9 mouse cellular contexts compared by ENCODE assay signal in the genomic region with DNA sequence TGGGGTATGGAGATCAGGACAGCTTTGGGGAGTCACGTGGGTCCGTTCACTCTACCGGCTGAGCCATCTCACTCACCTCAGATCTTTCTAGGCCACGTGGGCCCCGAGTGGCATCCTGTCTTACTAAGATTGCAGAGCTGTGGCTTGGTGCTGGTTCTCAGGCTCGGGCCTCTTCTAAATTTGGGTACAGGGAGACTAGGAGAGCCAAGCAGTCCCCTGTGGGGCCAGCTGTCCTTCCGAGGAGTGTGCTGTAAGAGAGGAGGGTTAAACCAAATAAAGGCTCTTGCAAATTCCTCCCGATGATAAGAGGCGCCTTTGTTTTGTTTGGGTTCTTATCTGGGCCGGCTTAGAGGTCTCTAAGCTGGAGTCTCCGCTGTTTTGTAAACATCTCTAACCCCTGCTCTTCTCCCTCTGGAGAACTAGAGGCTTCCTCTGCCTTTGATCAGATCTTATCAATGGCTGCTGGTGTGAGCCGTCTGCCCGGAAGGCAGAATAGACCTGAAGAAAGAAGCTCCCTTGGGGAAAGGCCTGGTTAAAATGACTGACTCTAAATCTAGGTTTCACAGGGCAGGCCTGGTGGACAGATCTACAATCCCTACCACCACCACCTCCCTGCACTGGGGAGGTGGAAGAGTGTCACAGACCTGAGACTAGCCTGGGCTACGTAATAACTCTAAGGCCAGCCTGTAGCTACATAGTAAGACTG. TPM values are rescaled to one million over a fixed set of nuclear protein-coding genes. Genes with fewer than 3 reads are reported as not detected.
DNase-seq lines count a peak whose midpoint lies in the region; ATAC-seq and TF ChIP-seq lines count a peak whose summit lies in the region.
"Had no signal": no experiment of that assay in that cellular context is flagged by ENCODE, and none has a peak within 500 bp of the region (broad histone marks: within the 10 kb centered on the region; RNA-seq: fewer than 3 reads in every experiment).

No protein-coding gene starts in this region.

- no peaks in the 10 kb centered on the region for H3K27me3 ChIP-seq in intestine, embryonic 14.5 days (replicated peaks; ENCODE audit: control insufficient read depth, insufficient read depth, low read length)
- no peaks in the 10 kb centered on the region for H3K27me3 ChIP-seq in intestine, postnatal 0 days (replicated peaks; ENCODE audit: control insufficient read depth, insufficient read depth, low read length)
- H3K27me3 ChIP-seq in myocyte (ENCODE audit: control insufficient read depth, insufficient read depth, insufficient read length), result no peaks in the 10 kb centered on the region
- H3K27me3 ChIP-seq in forebrain, embryonic 14.5 days (replicated peaks; ENCODE audit: control insufficient read depth, insufficient read depth, low read length), result no peaks in the 10 kb centered on the region

- no peak overlapping the region for H3K27ac ChIP-seq in intestine, embryonic 14.5 days (ENCODE audit: low read depth)
- H3K27ac ChIP-seq in intestine, postnatal 0 days (ENCODE audit: low read depth, low read length), result no peak overlapping the region; the same call in 1 of the 2 replicates
- no peak overlapping the region for H3K27ac ChIP-seq in forebrain, embryonic 14.5 days (ENCODE audit: low read depth, low read length)
- H3K27ac ChIP-seq: macrophage had no signal

- no peaks in the 10 kb centered on the region for H3K9me3 ChIP-seq in intestine, embryonic 14.5 days (ENCODE audit: control insufficient read depth, low read length)
- H3K9me3 ChIP-seq in intestine, postnatal 0 days (ENCODE audit: control insufficient read depth), result no peaks in the 10 kb centered on the region
- no peaks in the 10 kb centered on the region for H3K9me3 ChIP-seq in forebrain, embryonic 14.5 days (replicated peaks; ENCODE audit: control insufficient read depth, low read length)

- no peak for TF ChIP-seq CTCF in intestine, postnatal 0 days (IDR thresholded peaks at IDR 0.05; ENCODE audit: low read depth)

- no peak overlapping the region for H3K9ac ChIP-seq in intestine, embryonic 14.5 days (ENCODE audit: low read length)
- H3K9ac ChIP-seq in intestine, postnatal 0 days (ENCODE audit: low read depth, low read length), result no peak overlapping the region
- no peak overlapping the region for H3K9ac ChIP-seq in forebrain, embryonic 14.5 days (ENCODE audit: low read length)

- peak; percentile 49 for DNase-seq in intestine, embryonic 14.5 days (ENCODE audit: low spot score)
- DNase-seq in MEL-GATA-1-ER (ENCODE audit: extremely low read depth, low read depth), result peak; percentile 2
- DNase-seq in adrenal gland, postnatal 10 days, result no peak
- no peak for DNase-seq in forebrain, embryonic 14.5 days (ENCODE audit: low spot score)
- DNase-seq in frontal cortex, postnatal 14 days (ENCODE audit: low spot score in 2 of 2), result no peak

- peaks cover 31% of the 10 kb centered on the region for H3K79me2 ChIP-seq in myocyte (ENCODE audit: control insufficient read depth, insufficient read depth)

- 19% methylated on average over 14 of the region's 14 CpGs for WGBS in intestine, embryonic 14.5 days
- WGBS in intestine, postnatal 0 days, result 29% methylated on average over 14 of the region's 14 CpGs
- 26% methylated on average over 14 of the region's 14 CpGs for WGBS in forebrain, embryonic 14.5 days

- H3K4me1 ChIP-seq in intestine, embryonic 14.5 days (replicated peaks; ENCODE audit: control insufficient read depth, insufficient read depth, low read length), result peaks cover 14% of the 10 kb centered on the region
- peaks cover 6% of the 10 kb centered on the region; the same call in 1 of the 2 replicates for H3K4me1 ChIP-seq in intestine, postnatal 0 days (replicated peaks; ENCODE audit: control insufficient read depth, insufficient read depth, low read length)
- no peaks in the 10 kb centered on the region for H3K4me1 ChIP-seq in forebrain, embryonic 14.5 days (ENCODE audit: control insufficient read depth, insufficient read depth, low read length)

- H3K4me3 ChIP-seq in intestine, embryonic 14.5 days (ENCODE audit: low read depth, low read length), result no peak overlapping the region
- H3K4me3 ChIP-seq in intestine, postnatal 0 days (ENCODE audit: low read depth, low read length), result no peak overlapping the region
- no peak overlapping the region for H3K4me3 ChIP-seq in myocyte
- no peak overlapping the region for H3K4me3 ChIP-seq in forebrain, embryonic 14.5 days (ENCODE audit: low read depth, low read length)

- no peak overlapping the region for H3K4me2 ChIP-seq in intestine, embryonic 14.5 days (ENCODE audit: low read length)
- H3K4me2 ChIP-seq in intestine, postnatal 0 days (replicated peaks; ENCODE audit: low read depth), result no peak overlapping the region
- peak overlapping the region; percentile 13 for H3K4me2 ChIP-seq in myocyte (ENCODE audit: low read depth)
- no peak overlapping the region for H3K4me2 ChIP-seq in forebrain, embryonic 14.5 days (ENCODE audit: low read length)

- ATAC-seq in intestine, embryonic 14.5 days (replicated peaks; ENCODE audit: low FRiP score, low TSS enrichment, low read depth), result no peak
- no peak for ATAC-seq in intestine, postnatal 0 days
- ATAC-seq in hematopoietic stem cell, adult 5-6 weeks (replicated peaks in 1 of 2; ENCODE audit: insufficient read depth in 1 of 2, low FRiP score in 2 of 2, low TSS enrichment in 1 of 2, low read depth in 1 of 2, poor library complexity in 2 of 2, severe bottlenecking in 2 of 2), result peak; percentile 37 to 39; a peak in 3 of 4 replicates
- ATAC-seq in forebrain, embryonic 14.5 days, result no peak

- no peak for TF ChIP-seq POLR2A in myocyte (IDR thresholded peaks at IDR 0.05; ENCODE audit: insufficient read length, low read depth)

- no peak overlapping the region for H3ac ChIP-seq in myocyte (ENCODE audit: control insufficient read depth, insufficient read length)

- H3K36me3 ChIP-seq in intestine, embryonic 14.5 days (ENCODE audit: control insufficient read depth, insufficient read depth, low read length), result peaks cover 19% of the 10 kb centered on the region
- peaks cover 13% of the 10 kb centered on the region; the same call in 1 of the 2 replicates for H3K36me3 ChIP-seq in intestine, postnatal 0 days (ENCODE audit: control insufficient read depth, insufficient read depth)
- no peaks in the 10 kb centered on the region for H3K36me3 ChIP-seq in myocyte (ENCODE audit: control insufficient read depth, insufficient read depth)
- H3K36me3 ChIP-seq in forebrain, embryonic 14.5 days (ENCODE audit: control insufficient read depth, insufficient read depth, low read length), result peaks cover 4% of the 10 kb centered on the region; the same call in 1 of the 2 replicates

TF ChIP-seq in myocyte, 11 proteins besides CTCF, POLR2A, EP300 and RAD21:
- TF ChIP-seq MYOG (IDR thresholded peaks at IDR 0.05; ENCODE audit: control insufficient read depth in 1 of 3, insufficient read depth in 1 of 3, insufficient read length in 2 of 3, low read depth in 2 of 3) (peak in 2 of 3 experiments; percentile 38 to 65), TCF12 (IDR thresholded peaks at IDR 0.05; ENCODE audit: insufficient read depth, poor library complexity, severe bottlenecking) (no peak), SRF (IDR thresholded peaks at IDR 0.05; ENCODE audit: control insufficient read depth, insufficient read length, low read depth) (peak; percentile 24), MYOD1 (IDR thresholded peaks at IDR 0.05; ENCODE audit: control insufficient read depth in 1 of 3, insufficient read length in 2 of 3, low read depth in 2 of 3) (peak in 2 of 3 experiments; percentile 32 to 51)

RNA-seq across cellular contexts. Expression of gene Foxk1, which starts 14.9 kb away (rescaled TPM):
- polyA plus RNA-seq in intestine, embryonic 14.5 days (2014; fragmentation: Nextera tagmentation; extraction: Ambion mirVana), result 3.6 and 5.6 TPM in 2 replicates
- 2.6 and 4.5 TPM in 2 replicates for polyA plus RNA-seq in intestine, postnatal 0 days (2015; fragmentation: Nextera tagmentation; extraction: Ambion mirVana)
- total RNA-seq in hematopoietic stem cell, adult 5-6 weeks (2017), result 8.8 and 10.9 TPM in 2 replicates
- polyA plus RNA-seq in myocyte (2012; fragmentation: generic; extraction: Trizol), result 10.4 TPM
- 10 to 100 TPM; 22.9 to 23.6 TPM for total RNA-seq in adrenal gland, postnatal 10 days (2021)
- polyA plus RNA-seq in forebrain, embryonic 14.5 days (2014; fragmentation: Nextera tagmentation; extraction: Ambion mirVana), result 1.8 and 2.8 TPM in 2 replicates

RNA-seq across cellular contexts. Expression of gene Ap5z1, which starts 47.5 kb away (rescaled TPM):
- 10.5 and 12.3 TPM in 2 replicates for polyA plus RNA-seq in intestine, embryonic 14.5 days (2014; fragmentation: Nextera tagmentation; extraction: Ambion mirVana)
- polyA plus RNA-seq in intestine, postnatal 0 days (2015; fragmentation: Nextera tagmentation; extraction: Ambion mirVana), result 9.0 and 9.8 TPM in 2 replicates
- 2.9 and 13.1 TPM in 2 replicates for total RNA-seq in hematopoietic stem cell, adult 5-6 weeks (2017)
- polyA plus RNA-seq in myocyte (2012; fragmentation: generic; extraction: Trizol), result 9.8 TPM
- total RNA-seq in adrenal gland, postnatal 10 days (2021), result 10 to 100 TPM; 14.0 to 18.9 TPM
- 9.4 and 14.3 TPM in 2 replicates for polyA plus RNA-seq in forebrain, embryonic 14.5 days (2014; fragmentation: Nextera tagmentation; extraction: Ambion mirVana)

Comparison
In these comparisons a context has a peak if more than half of its experiments do, and no peak if none do; other contexts are left out.
1. ATAC-seq: peak in hematopoietic stem cell, adult 5-6 weeks (2 of 2); none in intestine, embryonic 14.5 days (single experiment), intestine, postnatal 0 days (single experiment) and forebrain, embryonic 14.5 days (single experiment).
2. DNase-seq: peak in intestine, embryonic 14.5 days (single experiment) and MEL-GATA-1-ER (single experiment); none in adrenal gland, postnatal 10 days (single experiment), forebrain, embryonic 14.5 days (single experiment) and frontal cortex, postnatal 14 days (0 of 2).